Mouse (Mus musculus): ENCODE data around the gene Wdr4.

Gene Wdr4

GRCm38 (mm10) chr17:31497726-31498125, 22.1 kb downstream of the Wdr4 start:
- DNase-seq (ENCODE audit: low spot score), result no peak

GRCm38 (mm10) chr17:31494989-31495388, 24.8 kb downstream of the Wdr4 start:
- DNase-seq (ENCODE audit: low spot score), result no peak

GRCm38 (mm10) chr17:31492416-31492815, 27.4 kb downstream of the Wdr4 start:
- peak; percentile 32 for DNase-seq (ENCODE audit: low spot score)

- DNase-seq (ENCODE audit: low spot score), result no peak
Observed at GRCm38 (mm10) chr17:31491355-31491754, 28.4 kb downstream of the Wdr4 start.

GRCm38 (mm10) chr17:31487433-31488060, 32.2 kb downstream of the Wdr4 start:
- no peak for DNase-seq (ENCODE audit: low spot score)

- no peak for DNase-seq (ENCODE audit: low spot score)
Observed at GRCm38 (mm10) chr17:31486616-31487198, 33.1 kb downstream of the Wdr4 start.

GRCm38 (mm10) chr17:31479108-31479844, 40.5 kb downstream of the Wdr4 start:
- no peak for DNase-seq (ENCODE audit: low spot score)

- no peak for DNase-seq (ENCODE audit: low spot score)
Observed at GRCm38 (mm10) chr17:31478606-31479005, 41.2 kb downstream of the Wdr4 start.

- no peak for DNase-seq (ENCODE audit: low spot score)
Observed at GRCm38 (mm10) chr17:31474388-31474787, 45.4 kb downstream of the Wdr4 start.

GRCm38 (mm10) chr17:31470766-31471418, 48.9 kb downstream of the Wdr4 start:
- DNase-seq (ENCODE audit: low spot score), result no peak

GRCm38 (mm10) chr17:31468496-31468895, 51.3 kb downstream of the Wdr4 start:
- DNase-seq (ENCODE audit: low spot score), result peak; percentile 60

GRCm38 (mm10) chr17:31466854-31467253, 52.9 kb downstream of the Wdr4 start:
- DNase-seq (ENCODE audit: low spot score), result no peak

- no peak for DNase-seq (ENCODE audit: low spot score)
Observed at GRCm38 (mm10) chr17:31462506-31462905, 57.3 kb downstream of the Wdr4 start.

- DNase-seq (ENCODE audit: low spot score), result no peak
Observed at GRCm38 (mm10) chr17:31460416-31460815, 59.4 kb downstream of the Wdr4 start.

- DNase-seq (ENCODE audit: low spot score), result no peak
Observed at GRCm38 (mm10) chr17:31456723-31457567, 62.8 kb downstream of the Wdr4 start.

GRCm38 (mm10) chr17:31454056-31454455, 65.7 kb downstream of the Wdr4 start:
- no peak for DNase-seq (ENCODE audit: low spot score)

GRCm38 (mm10) chr17:31453476-31453875, 66.3 kb downstream of the Wdr4 start:
- DNase-seq (ENCODE audit: low spot score), result no peak

- no peak for DNase-seq (ENCODE audit: low spot score)
Observed at GRCm38 (mm10) chr17:31452816-31453215, 67.0 kb downstream of the Wdr4 start.

- DNase-seq (ENCODE audit: low spot score), result peak; percentile 44
Observed at GRCm38 (mm10) chr17:31451179-31451708, 68.5 kb downstream of the Wdr4 start.

- no peak for DNase-seq (ENCODE audit: low spot score)
Observed at GRCm38 (mm10) chr17:31450206-31450605, 69.6 kb downstream of the Wdr4 start.

GRCm38 (mm10) chr17:31448519-31448918, 71.3 kb downstream of the Wdr4 start:
- no peak for DNase-seq (ENCODE audit: low spot score)

- no peak for DNase-seq (ENCODE audit: low spot score)
Observed at GRCm38 (mm10) chr17:31447766-31448165, 72.0 kb downstream of the Wdr4 start.

Measured in ovary, adult 18-20 months (tissue).